Mouse (Mus musculus) hindbrain, embryonic 16.5 days (tissue): Measurements from ENCODE around the gene Ptgds. TPM values are rescaled to one million over a fixed set of nuclear protein-coding genes. Genes with fewer than 3 reads are reported as not detected.
A peak's percentile ranks its signal among the peaks of the same experiment; 100 is the strongest.

Source experiments
- ATAC-seq: fragments of 200-750 bp; cut with Nextera tagmentation; 2 replicates; pipeline ENCODE4 v1.8.0; 2017; ENCODE audit warnings: moderate TSS enrichment, moderate library complexity
- H3K27ac ChIP-seq: fragments of 300-500 bp; sonication (generic); 2 replicates; pipeline ENCODE4 v1.5.1; 2014; ENCODE audit warnings: low read depth, mild to moderate bottlenecking, control low read depth, low read length, moderate library complexity
- H3K27me3 ChIP-seq: fragments of 300-500 bp; sonication (generic); replicated peaks from 2 replicates; pipeline ENCODE4 v1.6.1; 2014; ENCODE audit warnings: low read length; ENCODE audit not compliant: control insufficient read depth, insufficient read depth
- H3K36me3 ChIP-seq: fragments of 300-500 bp; sonication (generic); 2 replicates; pipeline ENCODE4 v1.6.1; 2014; ENCODE audit warnings: mild to moderate bottlenecking, low read length, moderate library complexity, mixed read lengths; ENCODE audit not compliant: control insufficient read depth, insufficient read depth
- H3K4me1 ChIP-seq: fragments of 300-500 bp; sonication (generic); 2 replicates; pipeline ENCODE4 v1.6.1; 2014; ENCODE audit warnings: low read depth, low read length; ENCODE audit not compliant: control insufficient read depth, insufficient read depth
- H3K4me2 ChIP-seq: fragments of 300-500 bp; sonication (generic); 2 replicates; pipeline ENCODE4 v1.6.1; 2014; ENCODE audit warnings: mild to moderate bottlenecking, low read length, control low read depth, moderate library complexity
- H3K4me3 ChIP-seq: fragments of 300-500 bp; sonication (generic); 2 replicates; pipeline ENCODE4 v1.5.1; 2014; ENCODE audit warnings: mild to moderate bottlenecking, low read length, control low read depth, moderate library complexity
- H3K9ac ChIP-seq: fragments of 300-500 bp; sonication (generic); 2 replicates; pipeline ENCODE4 v1.6.1; 2014; ENCODE audit warnings: low read depth, mild to moderate bottlenecking, control low read depth, low read length, moderate library complexity
- H3K9me3 ChIP-seq: fragments of 300-500 bp; sonication (generic); 2 replicates; pipeline ENCODE4 v1.6.1; 2014; ENCODE audit warnings: mild to moderate bottlenecking, low read length, moderate library complexity; ENCODE audit not compliant: control insufficient read depth
- WGBS: fragments of 180-500 bp; shearing (Covaris S2); extraction: QIAGEN DNeasy Blood & Tissue Kit; methylation state at CpG from one replicate; pipeline ENCODE4 v1.1.7; 2014; 5-methylcytosine and 5-hydroxymethylcytosine counted together
- polyA plus RNA-seq: library from polyadenylated mRNA; unstranded; fragments of >200 nt; fragmentation: Nextera tagmentation; extraction: Ambion mirVana; gene quantifications from 2 replicates; pipeline ENCODE4 v1.2.1, GENCODE M21; 2015

Ptgds gene
- polyA plus RNA-seq, 1 experiment from 2014 or later: 1,173 TPM

GRCm38 (mm10) chr2:25467606-25468303 lies 2.1 kb downstream of the Ptgds start:
- Histone ChIP-seq H3K4me2 (no peak overlapping the region), H3K4me3 (no peak overlapping the region), H3K27ac (no peak overlapping the region), H3K4me1 (peaks cover 10% of the 10 kb centered on the region), H3K27me3 (no peaks in the 10 kb centered on the region), H3K9ac (no peak overlapping the region), H3K36me3 (no peaks in the 10 kb centered on the region), H3K9me3 (no peaks in the 10 kb centered on the region)
- WGBS: 79% methylated on average over 11 of the region's 14 CpGs
- ATAC-seq: no peak

- no peak for ATAC-seq
- no peak overlapping the region for H3K9ac ChIP-seq
- H3K9me3 ChIP-seq: no peaks in the 10 kb centered on the region
- no peak overlapping the region for H3K4me3 ChIP-seq
- 50% methylated on average over 10 of the region's 10 CpGs for WGBS
- no peak overlapping the region for H3K4me2 ChIP-seq
- no peaks in the 10 kb centered on the region for H3K36me3 ChIP-seq
- H3K4me1 ChIP-seq: peaks cover 14% of the 10 kb centered on the region
- H3K27ac ChIP-seq: no peak overlapping the region
- H3K27me3 ChIP-seq: no peaks in the 10 kb centered on the region
Observed at GRCm38 (mm10) chr2:25465816-25466635, 3.8 kb downstream of the Ptgds start.

GRCm38 (mm10) chr2:25465256-25465655 lies 4.6 kb downstream of the Ptgds start:
- Histone ChIP-seq H3K36me3 (no peaks in the 10 kb centered on the region), H3K27me3 (no peaks in the 10 kb centered on the region), H3K9me3 (no peaks in the 10 kb centered on the region), H3K4me2 (no peak overlapping the region), H3K27ac (no peak overlapping the region), H3K9ac (no peak overlapping the region), H3K4me3 (no peak overlapping the region), H3K4me1 (peaks cover 14% of the 10 kb centered on the region)
- 94% methylated on average over 2 of the region's 2 CpGs for WGBS
- no peak for ATAC-seq

GRCm38 (mm10) chr2:25463630-25464029 lies 6.2 kb downstream of the Ptgds start:
- WGBS: 87% methylated on average over 3 of the region's 3 CpGs
- ATAC-seq: no peak

DNA sequence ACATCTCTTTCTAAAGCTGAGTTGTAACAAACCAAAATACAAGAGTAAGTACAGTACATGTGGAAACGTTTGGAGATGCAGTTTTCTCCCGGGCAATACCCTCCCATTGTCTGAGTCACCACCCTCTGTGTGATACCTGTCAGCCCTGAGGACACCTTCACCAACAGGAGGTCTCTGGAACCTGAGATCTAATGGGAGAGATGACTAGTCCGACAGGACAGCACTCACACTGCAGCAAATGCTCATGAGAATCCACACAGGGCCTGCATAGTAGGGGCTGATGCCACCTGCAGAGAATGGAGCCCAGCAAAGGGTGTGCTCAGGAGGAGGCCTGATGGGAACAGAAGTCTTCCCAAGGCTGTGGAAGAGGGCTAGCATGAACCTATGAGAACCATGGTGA lies 8.4 kb downstream of the Ptgds start:
- peak; percentile 7; the same call in 1 of the 2 replicates for ATAC-seq
- Histone ChIP-seq H3K4me1 (peaks cover 18% of the 10 kb centered on the region), H3K27ac (peak overlapping the region; percentile 95), H3K4me3 (peak overlapping the region; percentile 74), H3K9ac (peak overlapping the region; percentile 76), H3K27me3 (no peaks in the 10 kb centered on the region), H3K4me2 (peak overlapping the region; percentile 88), H3K9me3 (no peaks in the 10 kb centered on the region), H3K36me3 (peaks cover 3% of the 10 kb centered on the region; the same call in 1 of the 2 replicates)
- WGBS: 37% methylated on average over 3 of the region's 3 CpGs

More at GRCm38 (mm10) chr2:25463630-25464029, 6.2 kb downstream of the Ptgds start:
- Histone ChIP-seq H3K9ac (no peak overlapping the region), H3K4me3 (no peak overlapping the region), H3K36me3 (no peaks in the 10 kb centered on the region; the same call in 1 of the 2 replicates), H3K4me1 (peaks cover 18% of the 10 kb centered on the region), H3K4me2 (no peak overlapping the region), H3K9me3 (no peaks in the 10 kb centered on the region), H3K27me3 (no peaks in the 10 kb centered on the region), H3K27ac (no peak overlapping the region)

- Histone ChIP-seq H3K4me1 (peaks cover 18% of the 10 kb centered on the region), H3K27me3 (no peaks in the 10 kb centered on the region), H3K4me2 (peak within 1 kb of the TSS; percentile 88), H3K27ac (peak within 1 kb of the TSS; percentile 95), H3K9me3 (no peaks in the 10 kb centered on the region), H3K4me3 (peak within 1 kb of the TSS; percentile 74), H3K9ac (peak within 1 kb of the TSS; percentile 76), H3K36me3 (peaks cover 3% of the 10 kb centered on the region; the same call in 1 of the 2 replicates)
- WGBS: under 1% methylated on average over 48 of the region's 48 CpGs
- peak; percentile 93 for ATAC-seq
Observed at GRCm38 (mm10) chr2:25460551-25461309, 9.1 kb downstream of the Ptgds start, which contains the start of gene Paxx. Gene Paxx (minus strand): TSS chr2:25461094.

DNA sequence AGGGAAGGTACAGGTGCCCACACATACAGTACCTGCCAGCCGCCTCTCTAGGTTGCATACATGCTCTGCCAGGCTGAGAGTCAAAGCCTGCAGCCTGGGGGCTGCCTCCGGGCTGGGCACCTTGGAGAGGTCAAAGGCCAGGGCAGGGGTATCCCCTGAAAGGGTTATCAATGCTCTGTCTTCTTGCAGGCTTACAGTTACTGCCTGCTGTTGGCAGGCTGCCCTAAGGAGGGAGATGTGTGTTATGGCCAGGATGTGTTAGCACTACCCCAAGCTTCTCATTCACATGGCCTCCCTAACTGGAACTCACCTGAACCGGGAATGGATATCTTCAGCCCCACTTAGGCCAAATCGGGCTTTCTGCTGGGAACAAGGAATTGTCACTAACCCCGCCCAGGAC lies 9.7 kb downstream of the Ptgds start:
- H3K36me3 ChIP-seq: peaks cover 3% of the 10 kb centered on the region; the same call in 1 of the 2 replicates
- ATAC-seq: peak; percentile 14
- H3K9ac ChIP-seq: peak overlapping the region; percentile 76
- H3K4me1 ChIP-seq: peaks cover 18% of the 10 kb centered on the region
- peak overlapping the region; percentile 95 for H3K27ac ChIP-seq
- H3K9me3 ChIP-seq: no peaks in the 10 kb centered on the region
- whole genome bisulfite sequencing: 24% methylated on average over 5 of the region's 5 CpGs
- H3K4me2 ChIP-seq: peak overlapping the region; percentile 88
- no peaks in the 10 kb centered on the region for H3K27me3 ChIP-seq
- H3K4me3 ChIP-seq: peak overlapping the region; percentile 74

DNA sequence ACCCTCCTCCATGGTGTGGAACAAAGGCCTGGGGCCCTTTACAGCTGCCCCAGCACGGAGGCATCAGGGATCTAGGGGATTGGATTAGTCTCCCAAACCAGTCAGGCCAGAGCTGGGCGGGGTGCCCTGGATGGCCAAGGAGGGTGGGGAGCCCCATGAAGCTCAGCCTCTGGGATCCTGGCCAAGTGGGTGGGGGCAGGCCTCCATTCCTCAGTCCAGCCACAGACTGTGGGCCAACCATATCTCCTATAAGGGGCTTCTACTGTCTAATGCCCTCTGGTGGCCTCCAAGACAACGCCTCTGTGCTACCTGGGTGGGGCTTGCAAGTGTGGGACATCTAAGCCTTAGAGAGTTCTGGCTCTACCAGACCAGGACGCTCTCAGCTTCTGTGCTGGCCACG lies 10.9 kb downstream of the Ptgds start:
- no peak overlapping the region for H3K4me3 ChIP-seq
- H3K27ac ChIP-seq: no peak overlapping the region
- no peak overlapping the region for H3K9ac ChIP-seq
- H3K36me3 ChIP-seq: peaks cover 3% of the 10 kb centered on the region; the same call in 1 of the 2 replicates
- H3K4me1 ChIP-seq: peaks cover 18% of the 10 kb centered on the region
- no peaks in the 10 kb centered on the region for H3K27me3 ChIP-seq
- WGBS: 71% methylated on average over 5 of the region's 5 CpGs
- no peak overlapping the region for H3K4me2 ChIP-seq
- no peak for ATAC-seq
- no peaks in the 10 kb centered on the region for H3K9me3 ChIP-seq
